Mouse (Mus musculus): ENCODE data around the gene B4galt4. TPM values are rescaled to one million over a fixed set of nuclear protein-coding genes. Genes with fewer than 3 reads are reported as not detected.

B4galt4 gene
- polyA plus RNA-seq, 1 experiment from 2014 or later = 30.6 TPM

DNA sequence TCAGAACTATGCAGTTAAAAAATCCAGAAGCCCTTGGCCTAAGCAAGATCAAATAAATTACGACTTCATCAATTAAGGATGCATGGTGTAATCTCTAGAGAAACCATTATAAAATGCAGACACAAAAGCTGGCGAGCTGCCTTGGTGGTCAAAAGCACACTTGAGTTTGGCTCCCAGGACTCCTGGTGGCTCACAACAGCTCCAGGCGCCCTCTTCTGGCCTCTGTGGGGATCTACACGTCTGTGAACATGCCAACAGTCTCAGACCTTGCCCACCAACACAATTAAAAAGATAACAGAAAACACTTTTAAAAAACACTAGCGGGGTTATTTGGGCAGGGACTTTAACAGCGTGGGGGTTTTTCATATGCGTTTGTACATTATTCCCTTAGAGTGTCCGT, 70.5 kb downstream of the B4galt4 start:
- no peak for ATAC-seq (replicated peaks; ENCODE audit: low FRiP score, low TSS enrichment, low read depth)
- H3K4me2 ChIP-seq (ENCODE audit: low read length) = no peak overlapping the region

More for the DNA sequence above, 70.5 kb downstream of the B4galt4 start:
- no peak overlapping the region for H3K9ac ChIP-seq (ENCODE audit: low read length)
- WGBS = 31% methylated on average over 8 of the region's 8 CpGs
- H3K4me1 ChIP-seq (replicated peaks; ENCODE audit: control insufficient read depth, insufficient read depth, low read length) = peaks cover 4% of the 10 kb centered on the region; the same call in 1 of the 2 replicates
- no peak overlapping the region for H3K27ac ChIP-seq (ENCODE audit: low read depth)
- no peak overlapping the region for H3K4me3 ChIP-seq (ENCODE audit: low read depth, low read length)
- H3K9me3 ChIP-seq (ENCODE audit: control insufficient read depth, low read length) = peaks cover 5% of the 10 kb centered on the region; the same call in 1 of the 2 replicates
- peak; percentile 72 for DNase-seq (ENCODE audit: low spot score)
- no peaks in the 10 kb centered on the region for H3K36me3 ChIP-seq (ENCODE audit: control insufficient read depth, insufficient read depth, low read length)
- H3K27me3 ChIP-seq (replicated peaks; ENCODE audit: control insufficient read depth, insufficient read depth, low read length) = no peaks in the 10 kb centered on the region

Other genes starting within 250 kb of the B4galt4 start
- 22.3 and 22.8 TPM in 2 replicates for gene Timmdc1, start 219.6 kb upstream of the B4galt4 start, polyA plus RNA-seq (2014; fragmentation: Nextera tagmentation; extraction: Ambion mirVana)
- gene Poglut1, start 192.0 kb upstream of the B4galt4 start, polyA plus RNA-seq (2014; fragmentation: Nextera tagmentation; extraction: Ambion mirVana) = 43.7 and 52.3 TPM in 2 replicates
- 97.9 and 117 TPM in 2 replicates for gene Tmem39a, start 183.6 kb upstream of the B4galt4 start, polyA plus RNA-seq (2014; fragmentation: Nextera tagmentation; extraction: Ambion mirVana)
- 10.9 and 11.7 TPM in 2 replicates for gene Arhgap31, start 29.0 kb upstream of the B4galt4 start, polyA plus RNA-seq (2014; fragmentation: Nextera tagmentation; extraction: Ambion mirVana)
- 26.6 and 30.7 TPM in 2 replicates for gene Upk1b, start 58.1 kb downstream of the B4galt4 start, polyA plus RNA-seq (2014; fragmentation: Nextera tagmentation; extraction: Ambion mirVana)
- not detected in 2 replicates for gene 4930435E12Rik, start 86.5 kb downstream of the B4galt4 start, polyA plus RNA-seq (2014; fragmentation: Nextera tagmentation; extraction: Ambion mirVana)
- 1.1 and 1.6 TPM in 2 replicates for gene Igsf11, start 150.4 kb downstream of the B4galt4 start, polyA plus RNA-seq (2014; fragmentation: Nextera tagmentation; extraction: Ambion mirVana)

Data from intestine, embryonic 14.5 days (tissue).